ENCODE assay signal across 9 mouse cellular contexts in the genomic region with DNA sequence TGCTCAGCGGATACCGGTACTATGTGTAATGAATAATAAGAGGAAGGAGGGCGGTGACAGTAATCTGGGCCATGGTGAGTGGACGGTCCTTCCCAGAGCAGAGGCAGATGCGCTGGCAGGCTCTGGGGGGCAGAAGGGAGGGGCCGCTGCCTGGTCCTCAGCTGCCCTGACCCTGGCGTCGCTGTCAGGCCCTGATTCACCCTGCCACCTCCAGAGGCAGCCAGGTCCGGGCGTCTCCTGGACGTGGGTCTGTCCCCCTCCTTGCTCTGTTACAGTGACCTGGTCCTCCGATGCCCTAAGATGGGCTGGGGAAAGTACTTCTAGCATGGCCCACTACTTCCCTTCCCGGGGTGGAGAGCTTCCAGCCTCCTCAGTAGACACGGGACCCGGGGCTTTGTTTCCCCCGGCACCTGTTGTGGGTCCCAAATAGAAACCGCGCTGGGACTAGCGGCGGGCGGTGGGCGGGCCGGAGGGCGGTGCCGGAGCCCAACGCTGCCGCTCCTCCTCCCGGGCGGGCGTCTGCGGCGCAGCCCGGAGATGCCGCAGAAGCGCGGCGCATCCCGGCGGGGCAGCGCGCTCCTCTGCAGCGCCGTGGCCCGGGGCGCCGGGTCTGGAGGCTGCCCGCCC.
DNase-seq lines count a peak whose midpoint lies in the region; ATAC-seq lines count a peak whose summit lies in the region.
"Had no signal": no experiment of that assay in that cellular context is flagged by ENCODE, and none has a peak within 500 bp of the region (broad histone marks: within the 10 kb centered on the region; RNA-seq: fewer than 3 reads in every experiment).

No protein-coding gene starts in this region.

- H3K27ac ChIP-seq in embryonic facial prominence, embryonic 11.5 days (replicated peaks; ENCODE audit: low read depth, low read length): no peak overlapping the region
- peak overlapping the region; percentile 92 for H3K27ac ChIP-seq in heart, embryonic 10.5 days
- no peak overlapping the region for H3K27ac ChIP-seq in liver, embryonic 12.5 days
- no peak overlapping the region for H3K27ac ChIP-seq in stomach, embryonic 14.5 days (ENCODE audit: low read length)

- H3K4me3 ChIP-seq in embryonic facial prominence, embryonic 11.5 days (ENCODE audit: low read depth, low read length): peak overlapping the region; percentile 79
- H3K4me3 ChIP-seq in heart, embryonic 10.5 days: peak overlapping the region; percentile 89
- H3K4me3 ChIP-seq in liver, embryonic 12.5 days: peak overlapping the region; percentile 59
- H3K4me3 ChIP-seq in stomach, embryonic 14.5 days (ENCODE audit: low read depth, low read length): peak overlapping the region; percentile 56

- H3K4me2 ChIP-seq in embryonic facial prominence, embryonic 11.5 days (ENCODE audit: low read depth, low read length): peak overlapping the region; percentile 97
- peak overlapping the region; percentile 84 for H3K4me2 ChIP-seq in liver, embryonic 12.5 days
- peak overlapping the region; percentile 92 for H3K4me2 ChIP-seq in stomach, embryonic 14.5 days (replicated peaks; ENCODE audit: low read depth, low read length)

- peak overlapping the region; percentile 84 for H3K9ac ChIP-seq in embryonic facial prominence, embryonic 11.5 days (replicated peaks; ENCODE audit: low read length)
- H3K9ac ChIP-seq in liver, embryonic 12.5 days: peak overlapping the region; percentile 57; the same call in 1 of the 2 replicates
- H3K9ac ChIP-seq in stomach, embryonic 14.5 days (replicated peaks; ENCODE audit: low read depth, low read length): peak overlapping the region; percentile 45

- no peaks in the 10 kb centered on the region for H3K36me3 ChIP-seq in embryonic facial prominence, embryonic 11.5 days (replicated peaks; ENCODE audit: control insufficient read depth, insufficient read depth, low read depth, low read length)
- H3K36me3 ChIP-seq in heart, embryonic 10.5 days: no peaks in the 10 kb centered on the region
- no peaks in the 10 kb centered on the region for H3K36me3 ChIP-seq in liver, embryonic 12.5 days
- no peaks in the 10 kb centered on the region for H3K36me3 ChIP-seq in stomach, embryonic 14.5 days (ENCODE audit: control insufficient read depth, insufficient read depth, low read length)
- H3K36me3 ChIP-seq: G1E had no signal

- DNase-seq in spleen, adult 12 weeks (ENCODE audit: low spot score): peak; percentile 7
- DNase-seq in spleen, postnatal 14 days (ENCODE audit: low spot score in 2 of 2): no peak
- peak; percentile 76 for DNase-seq in embryonic facial prominence, embryonic 11.5 days (ENCODE audit: low spot score)
- no peak for DNase-seq in heart, embryonic 10.5 days (ENCODE audit: low spot score)
- DNase-seq in kidney, adult 9 months: peak; percentile 41

- no peaks in the 10 kb centered on the region; the same call in none of the 2 replicates for H3K4me1 ChIP-seq in embryonic facial prominence, embryonic 11.5 days (ENCODE audit: control insufficient read depth, insufficient read depth, low read length)
- H3K4me1 ChIP-seq in heart, embryonic 10.5 days: peaks cover 37% of the 10 kb centered on the region
- peaks cover 10% of the 10 kb centered on the region for H3K4me1 ChIP-seq in liver, embryonic 12.5 days
- H3K4me1 ChIP-seq in stomach, embryonic 14.5 days (ENCODE audit: control insufficient read depth, insufficient read depth, low read length): no peaks in the 10 kb centered on the region

- H3K9me3 ChIP-seq in embryonic facial prominence, embryonic 11.5 days (replicated peaks; ENCODE audit: control insufficient read depth, low read length): no peaks in the 10 kb centered on the region
- no peaks in the 10 kb centered on the region for H3K9me3 ChIP-seq in heart, embryonic 10.5 days
- no peaks in the 10 kb centered on the region for H3K9me3 ChIP-seq in liver, embryonic 12.5 days (replicated peaks)
- H3K9me3 ChIP-seq in stomach, embryonic 14.5 days (ENCODE audit: control insufficient read depth, low read depth, low read length): no peaks in the 10 kb centered on the region
- H3K9me3 ChIP-seq: G1E had no signal

- no peaks in the 10 kb centered on the region for H3K27me3 ChIP-seq in embryonic facial prominence, embryonic 11.5 days (ENCODE audit: control insufficient read depth, insufficient read depth, low read length)
- no peaks in the 10 kb centered on the region for H3K27me3 ChIP-seq in heart, embryonic 10.5 days (ENCODE audit: insufficient read depth, poor library complexity, severe bottlenecking)
- H3K27me3 ChIP-seq in liver, embryonic 12.5 days (replicated peaks): peaks cover 30% of the 10 kb centered on the region
- peaks cover 3% of the 10 kb centered on the region; the same call in 1 of the 2 replicates for H3K27me3 ChIP-seq in stomach, embryonic 14.5 days (ENCODE audit: control insufficient read depth, insufficient read depth, low read length)

- ATAC-seq in embryonic facial prominence, embryonic 11.5 days (replicated peaks; ENCODE audit: insufficient number of reproducible peaks, low FRiP score, low TSS enrichment, low read depth): peak; percentile 74
- ATAC-seq in liver, embryonic 12.5 days: peak; percentile 58
- ATAC-seq in monocyte, adult 5-6 weeks (replicated peaks; ENCODE audit: insufficient number of reproducible peaks, low FRiP score, low TSS enrichment, poor library complexity, severe bottlenecking): peak; percentile 50; the same call in 1 of the 2 replicates
- ATAC-seq in stomach, embryonic 14.5 days (ENCODE audit: insufficient number of reproducible peaks, insufficient read depth, low FRiP score, low read depth): peak; percentile 73

- WGBS in embryonic facial prominence, embryonic 11.5 days: 1% methylated on average over 47 of the region's 47 CpGs
- under 1% methylated on average over 44 of the region's 47 CpGs for WGBS in heart, embryonic 10.5 days
- under 1% methylated on average over 47 of the region's 47 CpGs for WGBS in liver, embryonic 12.5 days (ENCODE audit: insufficient replicate concordance)
- WGBS in stomach, embryonic 14.5 days: under 1% methylated on average over 42 of the region's 47 CpGs

Comparison
In these comparisons a context has a peak if more than half of its experiments do, and no peak if none do; other contexts are left out.
1. DNase-seq: peak in spleen, adult 12 weeks (single experiment), embryonic facial prominence, embryonic 11.5 days (single experiment) and kidney, adult 9 months (single experiment); none in spleen, postnatal 14 days (0 of 2) and heart, embryonic 10.5 days (single experiment).
2. Peak in every context shown above with its lines, with median percentiles within 50 percentile points of each other: ATAC-seq, H3K4me2 ChIP-seq, H3K4me3 ChIP-seq and H3K9ac ChIP-seq.